Mouse (Mus musculus) urinary bladder, postnatal 4 days (tissue): ENCODE measurements around the gene Proser1.

Experiments
- DNase-seq, 2 experiments: peaks; one replicate each; pipeline ENCODE4 v3.0.0; 2021 to 2022; ENCODE audit warnings: low spot score in 2 of 2

The Proser1 gene

GRCm38 (mm10) chr3:53465330-53465729 is 1.9 kb downstream of the Proser1 start:
- no peak for DNase-seq

- DNase-seq: no peak
Measured at GRCm38 (mm10) chr3:53466481-53466880, 3.0 kb downstream of the Proser1 start.

- no peak for DNase-seq
Measured at GRCm38 (mm10) chr3:53467356-53467755, 3.9 kb downstream of the Proser1 start.

GRCm38 (mm10) chr3:53469650-53470049 is 6.2 kb downstream of the Proser1 start:
- no peak for DNase-seq

- no peak for DNase-seq
Measured at GRCm38 (mm10) chr3:53472061-53472460, 8.6 kb downstream of the Proser1 start.

GRCm38 (mm10) chr3:53474179-53474578 is 10.7 kb downstream of the Proser1 start:
- no peak for DNase-seq

GRCm38 (mm10) chr3:53475889-53476288 is 12.4 kb downstream of the Proser1 start:
- DNase-seq: no peak

GRCm38 (mm10) chr3:53477468-53477867 is 14.0 kb downstream of the Proser1 start:
- peak in 1 of 2 experiments; percentile 65 for DNase-seq

GRCm38 (mm10) chr3:53478419-53479046 is 15.1 kb downstream of the Proser1 start:
- DNase-seq: no peak

- no peak for DNase-seq
Measured at GRCm38 (mm10) chr3:53483414-53484059, 20.1 kb downstream of the Proser1 start.

GRCm38 (mm10) chr3:53486561-53486960 is 23.1 kb downstream of the Proser1 start:
- no peak for DNase-seq

GRCm38 (mm10) chr3:53486996-53487576 is 23.6 kb downstream of the Proser1 start:
- no peak for DNase-seq

- DNase-seq: no peak
Measured at GRCm38 (mm10) chr3:53488353-53488752, 24.9 kb downstream of the Proser1 start, which contains the start of gene Stoml3. Gene Stoml3 (plus strand): TSS chr3:53488653.

GRCm38 (mm10) chr3:53498351-53498905 is 35.0 kb downstream of the Proser1 start:
- no peak for DNase-seq

- no peak for DNase-seq
Measured at GRCm38 (mm10) chr3:53502428-53502827, 39.0 kb downstream of the Proser1 start.

- no peak for DNase-seq
Measured at GRCm38 (mm10) chr3:53513096-53513495, 49.6 kb downstream of the Proser1 start.

GRCm38 (mm10) chr3:53514221-53515065 is 51.0 kb downstream of the Proser1 start:
- DNase-seq: no peak

GRCm38 (mm10) chr3:53522794-53523193 is 59.3 kb downstream of the Proser1 start:
- no peak for DNase-seq

- peak; percentile 62 to 85 for DNase-seq
Measured at GRCm38 (mm10) chr3:53525737-53526136, 62.3 kb downstream of the Proser1 start.

- no peak for DNase-seq
Measured at GRCm38 (mm10) chr3:53530305-53530704, 66.8 kb downstream of the Proser1 start.
